Mouse (Mus musculus): ENCODE measurements around the gene Abhd17a. TPM values are rescaled to one million over a fixed set of nuclear protein-coding genes. Genes with fewer than 3 reads are reported as not detected.

Abhd17a gene
- total RNA-seq, 1 experiment, result 67.9 TPM

DNA sequence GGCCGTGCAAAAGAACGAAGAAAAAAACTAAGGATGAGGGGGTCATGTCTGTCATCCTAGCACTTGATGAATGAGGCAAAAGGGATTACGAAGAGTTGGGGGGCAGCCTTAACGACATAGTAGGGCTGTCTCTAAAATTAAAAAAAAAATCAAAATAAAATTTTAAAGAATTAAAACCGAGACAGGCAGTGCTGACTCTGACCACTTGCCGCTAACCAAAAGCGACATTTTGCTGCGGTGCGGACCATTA is 31.5 kb upstream of the Abhd17a start:
- no peak for DNase-seq (ENCODE audit: low read depth, low spot score)
- Histone ChIP-seq H3K4me1 (ENCODE audit: control insufficient read depth in 2 of 2, insufficient read depth in 2 of 2, low read length in 2 of 2, poor library complexity in 1 of 2) (peaks cover 2 to 16% of the 10 kb centered on the region in 2 experiments; a peak in 2 of 4 replicates), H3K4me3 (ENCODE audit: insufficient read depth in 1 of 2, low read depth in 1 of 2, low read length in 2 of 2, poor library complexity in 1 of 2, severe bottlenecking in 1 of 2) (peak overlapping the region; percentile 65 to 67), H3K27ac (ENCODE audit: insufficient read depth, low read depth, low read length, poor library complexity, severe bottlenecking) (peak overlapping the region; percentile 91), H3K36me3 (ENCODE audit: control insufficient read depth, insufficient read depth, low read length, poor library complexity, severe bottlenecking) (peaks cover 15% of the 10 kb centered on the region; the same call in 1 of the 2 replicates), H3K9me3 (ENCODE audit: control insufficient read depth, insufficient read depth, low read depth, low read length) (no peaks in the 10 kb centered on the region), H3K9ac (ENCODE audit: insufficient read depth, low read depth, low read length, poor library complexity, severe bottlenecking) (peak overlapping the region; percentile 37)
- TF ChIP-seq CHD2 (IDR thresholded peaks at IDR 0.05; ENCODE audit: low read depth, low read length) (no peak), ZNF384 (IDR thresholded peaks at IDR 0.05; ENCODE audit: low read depth, low read length) (no peak), MAFK (IDR thresholded peaks at IDR 0.05; ENCODE audit: insufficient read depth, low read depth, low read length) (no peak), HCFC1 (IDR thresholded peaks at IDR 0.05; ENCODE audit: borderline replicate concordance, insufficient read depth, low read length) (no peak), ZC3H11A (IDR thresholded peaks at IDR 0.05; ENCODE audit: borderline replicate concordance, low read depth, low read length) (no peak)
- in situ Hi-C loops (cut with MboI; ENCODE audit: low sequenced_read_pairs in 2 of 2, unreplicated experiment in 2 of 2), result no loop called here

DNA sequence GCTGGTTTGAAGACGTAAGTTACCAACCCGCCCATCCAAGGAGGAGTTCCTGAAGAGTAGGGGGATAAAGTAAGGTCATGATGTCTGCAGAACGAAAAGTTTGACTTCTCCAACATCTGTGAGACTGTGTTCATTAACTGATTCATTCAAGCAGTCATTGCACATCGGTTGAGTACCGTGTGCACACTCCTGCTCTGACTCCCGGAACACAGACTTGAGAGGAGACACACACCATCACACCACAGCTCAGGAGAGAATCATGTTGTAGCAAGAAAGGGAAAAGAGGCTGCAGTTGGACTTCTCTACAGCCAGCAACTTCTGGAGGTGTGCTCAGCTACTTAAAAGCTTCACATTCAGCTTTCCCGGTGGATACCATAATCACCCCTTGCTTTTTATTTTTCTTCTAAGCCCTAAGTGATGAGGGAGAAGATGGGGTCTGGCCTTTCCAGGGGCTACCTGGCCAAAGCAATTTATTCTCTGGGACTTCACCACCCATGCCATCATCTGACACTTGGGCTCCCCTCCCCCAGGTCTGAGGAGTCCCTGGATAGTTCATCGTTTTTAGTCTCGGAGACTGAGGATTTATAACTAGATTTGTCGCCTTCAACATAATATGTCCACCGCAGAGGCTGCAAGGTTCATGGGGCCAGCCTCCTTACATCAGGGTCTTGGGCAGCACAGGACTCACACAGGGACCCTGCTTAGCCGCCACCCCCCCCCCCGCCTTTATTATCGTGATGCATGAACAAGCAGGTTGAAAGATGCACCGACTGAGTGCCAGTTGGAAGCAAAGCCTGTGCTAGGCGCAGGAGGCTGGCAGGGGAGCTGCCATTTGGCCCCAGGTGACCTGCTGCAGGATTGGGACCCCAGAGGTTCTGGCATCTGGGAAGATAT is 30.9 kb upstream of the Abhd17a start:
- H3K9ac ChIP-seq (ENCODE audit: insufficient read depth, low read depth, low read length, poor library complexity, severe bottlenecking), result peak overlapping the region; percentile 37
- H3K27ac ChIP-seq (ENCODE audit: insufficient read depth, low read depth, low read length, poor library complexity, severe bottlenecking), result peak overlapping the region; percentile 91; the same call in 1 of the 2 replicates
- peaks cover 2 to 16% of the 10 kb centered on the region in 2 experiments; a peak in 2 of 4 replicates for H3K4me1 ChIP-seq (ENCODE audit: control insufficient read depth in 2 of 2, insufficient read depth in 2 of 2, low read length in 2 of 2, poor library complexity in 1 of 2)
- no peaks in the 10 kb centered on the region for H3K9me3 ChIP-seq (ENCODE audit: control insufficient read depth, insufficient read depth, low read depth, low read length)
- in situ Hi-C loops (cut with MboI; ENCODE audit: low sequenced_read_pairs in 2 of 2, unreplicated experiment in 2 of 2), result no loop called here
- TF ChIP-seq MAFK (IDR thresholded peaks at IDR 0.05; ENCODE audit: insufficient read depth, low read depth, low read length) (no peak), ZNF384 (IDR thresholded peaks at IDR 0.05; ENCODE audit: low read depth, low read length) (no peak), ZC3H11A (IDR thresholded peaks at IDR 0.05; ENCODE audit: borderline replicate concordance, low read depth, low read length) (no peak), CHD2 (IDR thresholded peaks at IDR 0.05; ENCODE audit: low read depth, low read length) (no peak)
- peak overlapping the region; percentile 65 to 67 for H3K4me3 ChIP-seq (ENCODE audit: insufficient read depth in 1 of 2, low read depth in 1 of 2, low read length in 2 of 2, poor library complexity in 1 of 2, severe bottlenecking in 1 of 2)
- H3K36me3 ChIP-seq (ENCODE audit: control insufficient read depth, insufficient read depth, low read length, poor library complexity, severe bottlenecking), result peaks cover 15% of the 10 kb centered on the region; the same call in 1 of the 2 replicates
- DNase-seq (ENCODE audit: low read depth, low spot score), result no peak

DNA sequence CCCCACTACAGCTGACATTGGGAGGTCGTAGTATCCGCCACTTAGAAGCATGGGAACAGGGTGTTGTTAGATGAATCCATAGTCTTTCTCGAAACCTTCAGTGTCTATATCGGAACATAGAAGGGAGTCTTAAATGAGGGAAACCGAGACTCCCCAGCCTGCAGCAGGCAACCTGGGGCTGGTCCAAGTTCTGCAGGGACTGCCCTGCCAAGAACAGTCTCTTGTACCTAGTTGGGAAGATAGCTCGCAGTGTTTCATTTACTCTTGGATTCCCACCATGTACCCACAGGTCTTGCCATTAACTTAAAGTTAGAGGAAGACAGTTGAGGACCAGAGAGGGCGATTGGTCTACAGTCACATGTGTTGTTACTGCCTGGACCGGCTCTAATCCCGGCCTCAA is 30.2 kb upstream of the Abhd17a start:
- Histone ChIP-seq H3K9ac (ENCODE audit: insufficient read depth, low read depth, low read length, poor library complexity, severe bottlenecking) (no peak overlapping the region), H3K9me3 (ENCODE audit: control insufficient read depth, insufficient read depth, low read depth, low read length) (no peaks in the 10 kb centered on the region), H3K4me1 (ENCODE audit: control insufficient read depth in 2 of 2, insufficient read depth in 2 of 2, low read length in 2 of 2, poor library complexity in 1 of 2) (peaks cover 2 to 16% of the 10 kb centered on the region in 2 experiments; a peak in 2 of 4 replicates), H3K36me3 (ENCODE audit: control insufficient read depth, insufficient read depth, low read length, poor library complexity, severe bottlenecking) (peaks cover 11% of the 10 kb centered on the region; the same call in 1 of the 2 replicates), H3K27ac (ENCODE audit: insufficient read depth, low read depth, low read length, poor library complexity, severe bottlenecking) (no peak overlapping the region), H3K4me3 (ENCODE audit: insufficient read depth in 1 of 2, low read depth in 1 of 2, low read length in 2 of 2, poor library complexity in 1 of 2, severe bottlenecking in 1 of 2) (peak overlapping the region in 1 of 2 experiments; percentile 80; a peak in 2 of 4 replicates)
- in situ Hi-C loops (cut with MboI; ENCODE audit: low sequenced_read_pairs in 2 of 2, unreplicated experiment in 2 of 2), result no loop called here
- TF ChIP-seq ZC3H11A (IDR thresholded peaks at IDR 0.05; ENCODE audit: borderline replicate concordance, low read depth, low read length), result no peak
- no peak for TF ChIP-seq HCFC1 (IDR thresholded peaks at IDR 0.05; ENCODE audit: borderline replicate concordance, insufficient read depth, low read length)
- TF ChIP-seq CHD2 (IDR thresholded peaks at IDR 0.05; ENCODE audit: low read depth, low read length), result no peak
- no peak for TF ChIP-seq MAFK (IDR thresholded peaks at IDR 0.05; ENCODE audit: insufficient read depth, low read depth, low read length)
- no peak for TF ChIP-seq ZNF384 (IDR thresholded peaks at IDR 0.05; ENCODE audit: low read depth, low read length)
- DNase-seq (ENCODE audit: low read depth, low spot score), result no peak

DNA sequence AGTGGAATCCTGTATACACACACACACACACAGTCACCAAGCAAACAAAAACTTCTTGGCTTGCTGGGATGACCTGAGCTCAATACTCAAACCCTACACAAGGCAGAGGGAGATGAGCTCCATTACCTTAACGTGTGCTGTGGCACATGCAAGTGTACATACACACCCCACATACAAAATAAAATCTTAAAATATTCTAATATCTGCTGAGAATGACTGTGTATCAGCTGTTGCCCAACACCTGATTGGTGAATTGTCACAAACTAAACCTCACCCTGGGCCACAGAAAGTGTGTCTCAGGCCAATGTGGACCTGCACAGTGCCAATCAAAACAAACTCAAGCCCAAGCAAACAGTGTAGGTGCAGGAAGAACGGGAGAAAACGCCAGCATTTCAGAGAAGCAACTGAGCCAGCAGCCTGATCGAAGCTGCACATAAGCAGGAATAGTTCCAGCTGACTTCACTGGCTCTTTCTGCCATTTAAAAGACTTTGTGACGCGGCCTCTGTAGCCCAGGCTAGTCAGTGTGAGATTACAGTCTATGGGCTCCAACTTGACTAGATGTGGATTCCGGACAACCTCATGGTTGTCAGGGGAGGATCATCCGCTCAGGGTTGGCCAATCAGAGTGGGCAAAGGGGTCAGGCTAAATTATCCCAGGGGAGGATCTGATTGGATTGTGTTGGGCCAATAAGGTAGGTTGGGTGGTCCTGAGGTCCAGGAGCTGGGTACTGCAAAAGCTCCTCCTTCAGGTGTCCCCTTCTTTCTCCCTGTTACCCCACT is 29.5 kb upstream of the Abhd17a start:
- peaks cover 2 to 16% of the 10 kb centered on the region in 2 experiments; a peak in 2 of 4 replicates for H3K4me1 ChIP-seq (ENCODE audit: control insufficient read depth in 2 of 2, insufficient read depth in 2 of 2, low read length in 2 of 2, poor library complexity in 1 of 2)
- no peaks in the 10 kb centered on the region for H3K9me3 ChIP-seq (ENCODE audit: control insufficient read depth, insufficient read depth, low read depth, low read length)
- TF ChIP-seq HCFC1 (IDR thresholded peaks at IDR 0.05; ENCODE audit: borderline replicate concordance, insufficient read depth, low read length) (no peak), ZNF384 (IDR thresholded peaks at IDR 0.05; ENCODE audit: low read depth, low read length) (no peak), ZC3H11A (IDR thresholded peaks at IDR 0.05; ENCODE audit: borderline replicate concordance, low read depth, low read length) (no peak), MAFK (IDR thresholded peaks at IDR 0.05; ENCODE audit: insufficient read depth, low read depth, low read length) (no peak), CHD2 (IDR thresholded peaks at IDR 0.05; ENCODE audit: low read depth, low read length) (no peak)
- H3K27ac ChIP-seq (ENCODE audit: insufficient read depth, low read depth, low read length, poor library complexity, severe bottlenecking), result peak overlapping the region; percentile 77
- H3K9ac ChIP-seq (ENCODE audit: insufficient read depth, low read depth, low read length, poor library complexity, severe bottlenecking), result peak overlapping the region; percentile 81
- H3K36me3 ChIP-seq (ENCODE audit: control insufficient read depth, insufficient read depth, low read length, poor library complexity, severe bottlenecking), result peaks cover 14% of the 10 kb centered on the region
- peak; percentile 85 for DNase-seq (ENCODE audit: low read depth, low spot score)
- H3K4me3 ChIP-seq (ENCODE audit: insufficient read depth in 1 of 2, low read depth in 1 of 2, low read length in 2 of 2, poor library complexity in 1 of 2, severe bottlenecking in 1 of 2), result peak overlapping the region; percentile 55 to 80
- in situ Hi-C loops (cut with MboI; ENCODE audit: low sequenced_read_pairs in 2 of 2, unreplicated experiment in 2 of 2), result no loop called here

All from ES-E14 (cell line).